Mouse (Mus musculus) MEL (cell line): ENCODE data around the gene Gm12569.

Experiments
- CHD2 ChIP-seq: IDR thresholded peaks from 2 replicates; pipeline ENCODE4 v1.6.1; 2011; ENCODE audit warnings: low read length, improper control_type of control experiment
- CTCF ChIP-seq, 3 experiments: IDR thresholded peaks in 2 of 3; conservative IDR thresholded peaks in 1 of 3; 2 replicates each; pipeline ENCODE4 v1.5.1; 2011 to 2012; ENCODE audit warnings: low read length in 3 of 3, low read depth in 2 of 3, mild to moderate bottlenecking in 2 of 3, improper control_type of control experiment in 1 of 3, inconsistent platforms in 1 of 3, mixed read lengths in 1 of 3, moderate library complexity in 1 of 3; ENCODE audit not compliant: control insufficient read depth in 1 of 3, insufficient read depth in 1 of 3, poor library complexity in 1 of 3, severe bottlenecking in 1 of 3
- GATA1 ChIP-seq: IDR thresholded peaks from 2 replicates; pipeline ENCODE4 v1.6.1; 2011; ENCODE audit warnings: low read depth, low read length, improper control_type of control experiment
- MAX ChIP-seq: IDR thresholded peaks from 2 replicates; pipeline ENCODE4 v1.6.1; 2011; ENCODE audit warnings: low read length, improper control_type of control experiment
- MAZ ChIP-seq: IDR thresholded peaks from 2 replicates; pipeline ENCODE4 v1.6.1; 2012; ENCODE audit warnings: low read depth, mild to moderate bottlenecking, inconsistent platforms, low read length, improper control_type of control experiment
- NELFE ChIP-seq: IDR thresholded peaks from 2 replicates; pipeline ENCODE4 v1.6.1; 2011; ENCODE audit warnings: low read depth, low read length, improper control_type of control experiment
- POLR2A ChIP-seq, 2 experiments: IDR thresholded peaks; 2 replicates each; pipeline ENCODE4 v1.6.1; 2011 to 2012; ENCODE audit warnings: low read length in 2 of 2, mild to moderate bottlenecking in 2 of 2, control low read depth in 1 of 2, improper control_type of control experiment in 1 of 2, low read depth in 1 of 2, moderate library complexity in 1 of 2; ENCODE audit not compliant: control insufficient read depth in 1 of 2, insufficient read depth in 1 of 2, poor library complexity in 1 of 2
- RCOR1 ChIP-seq: IDR thresholded peaks from 2 replicates; pipeline ENCODE4 v1.6.1; 2012; ENCODE audit warnings: low read depth, mild to moderate bottlenecking, inconsistent platforms, low read length, improper control_type of control experiment
- TAL1 ChIP-seq: IDR thresholded peaks from 2 replicates; pipeline ENCODE4 v1.6.1; 2012; ENCODE audit warnings: mild to moderate bottlenecking, inconsistent platforms, low read length, moderate library complexity, mixed read lengths
- TBP ChIP-seq: IDR thresholded peaks from 2 replicates; pipeline ENCODE4 v1.8.0; 2011; ENCODE audit warnings: low read depth, low read length, improper control_type of control experiment
- TCF12 ChIP-seq: IDR thresholded peaks from 2 replicates; pipeline ENCODE4 v1.6.1; 2014; ENCODE audit warnings: low read depth, mild to moderate bottlenecking, inconsistent platforms, low read length, improper control_type of control experiment, moderate library complexity
- ZNF384 ChIP-seq: IDR thresholded peaks from 2 replicates; pipeline ENCODE4 v1.6.1; 2012; ENCODE audit warnings: low read depth, mild to moderate bottlenecking, inconsistent platforms, low read length, improper control_type of control experiment

DNA sequence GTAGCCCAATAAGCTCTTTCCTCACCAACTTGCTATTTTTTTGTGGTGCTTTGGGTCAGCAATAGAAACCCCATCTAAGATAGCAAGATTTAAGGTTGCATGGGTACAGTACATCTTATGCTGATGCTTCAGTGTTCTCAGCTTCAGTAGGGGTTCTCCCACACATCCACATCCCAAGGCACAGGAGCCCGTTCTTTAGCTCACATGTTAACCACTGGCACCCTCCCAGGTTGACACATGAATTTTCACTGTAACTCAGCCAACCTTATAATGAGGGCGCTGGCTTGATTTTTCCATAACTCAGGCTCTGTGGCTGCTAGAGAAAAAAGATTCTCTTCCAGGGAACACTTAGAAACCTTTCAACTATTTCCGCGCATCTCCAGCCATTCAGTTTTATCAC lies 6.8 kb downstream of the Gm12569 start:
- TF ChIP-seq POLR2A (IDR thresholded peaks at IDR 0.05; ENCODE audit: control insufficient read depth in 1 of 2, insufficient read depth in 1 of 2, low read depth in 1 of 2, low read length in 2 of 2, poor library complexity in 1 of 2) (no peak), GATA1 (no peak), CHD2 (no peak), MAX (no peak), TBP (no peak), TCF12 (no peak), NELFE (no peak), RCOR1 (no peak), CTCF (IDR thresholded peaks at IDR 0.05 in 2 of 3, conservative IDR thresholded peaks at IDR 0.05 in 1 of 3; ENCODE audit: control insufficient read depth in 1 of 3, insufficient read depth in 1 of 3, low read depth in 2 of 3, low read length in 3 of 3, poor library complexity in 1 of 3, severe bottlenecking in 1 of 3) (no peak), ZNF384 (no peak), TAL1 (no peak), MAZ (no peak)
